Mouse (Mus musculus) adrenal gland, adult (tissue): ENCODE results near the gene Tmem130.

Experiments used
- DNase-seq, 2 experiments: peaks; one replicate each; pipeline ENCODE4 v3.0.0; 2022 to 2023; ENCODE audit warnings: low spot score in 1 of 2; ENCODE audit not compliant: inconsistent age in 2 of 2

Tmem130 gene

DNA sequence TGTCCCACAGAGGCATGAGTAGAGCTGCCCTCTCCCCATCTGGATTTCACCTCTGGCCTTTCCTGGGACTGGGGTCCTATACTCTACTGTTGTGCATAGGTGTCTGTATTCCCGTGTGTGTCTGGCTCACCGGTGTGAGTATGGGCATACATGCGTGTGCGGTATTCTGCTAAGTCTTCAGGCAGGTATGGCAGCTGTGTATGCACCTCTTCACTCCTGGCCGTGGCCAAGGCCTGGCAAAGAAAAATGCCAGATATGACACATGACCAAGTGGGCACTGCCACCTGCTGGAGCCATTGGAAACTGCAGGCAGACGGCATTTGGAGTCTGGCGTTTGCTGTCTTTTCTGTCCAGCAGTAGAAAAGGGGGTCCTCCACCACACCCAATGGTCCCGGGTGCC is 26.7 kb downstream of the Tmem130 start:
- DNase-seq, result peak; percentile 66 to 89

DNA sequence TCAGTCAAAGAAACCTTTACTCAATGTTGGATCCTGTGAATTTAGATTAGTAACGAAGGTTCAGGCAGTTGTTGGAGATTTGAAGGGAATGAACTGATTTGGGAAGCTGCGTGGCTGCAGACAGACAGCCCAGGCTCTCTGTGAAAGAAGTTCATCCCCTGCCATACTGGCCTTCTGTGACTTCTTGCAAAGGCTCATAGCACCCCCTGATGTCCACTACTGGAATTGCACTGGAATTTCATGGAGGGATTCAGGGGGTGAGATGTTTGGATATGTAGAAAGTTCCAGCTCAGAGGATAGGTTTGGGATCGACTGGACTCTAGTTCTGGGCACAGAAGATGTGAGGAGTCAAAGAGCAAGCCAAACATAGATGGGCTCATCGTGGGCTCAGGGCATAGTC is 27.7 kb downstream of the Tmem130 start:
- peak; percentile 56 to 89 for DNase-seq

DNA sequence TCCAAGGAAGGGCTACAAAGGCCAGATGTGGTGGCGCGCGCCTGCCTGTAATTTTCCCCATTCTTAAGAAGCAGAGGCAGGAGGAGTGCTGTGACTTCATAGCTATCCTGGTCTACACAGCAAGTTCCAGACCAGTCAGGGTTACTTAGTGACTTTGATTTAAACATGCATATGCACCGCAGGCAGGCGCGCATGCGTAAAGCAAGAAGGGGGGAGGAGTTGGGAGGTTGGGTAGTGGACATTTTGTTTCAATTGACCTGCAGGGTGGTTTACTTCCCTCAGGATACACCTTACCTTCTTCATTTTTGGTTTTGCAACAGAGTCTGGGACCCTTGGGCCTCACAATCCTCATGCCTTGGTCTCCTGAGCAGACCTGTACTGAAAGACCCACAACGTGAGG is 32.4 kb downstream of the Tmem130 start:
- DNase-seq, result no peak

DNA sequence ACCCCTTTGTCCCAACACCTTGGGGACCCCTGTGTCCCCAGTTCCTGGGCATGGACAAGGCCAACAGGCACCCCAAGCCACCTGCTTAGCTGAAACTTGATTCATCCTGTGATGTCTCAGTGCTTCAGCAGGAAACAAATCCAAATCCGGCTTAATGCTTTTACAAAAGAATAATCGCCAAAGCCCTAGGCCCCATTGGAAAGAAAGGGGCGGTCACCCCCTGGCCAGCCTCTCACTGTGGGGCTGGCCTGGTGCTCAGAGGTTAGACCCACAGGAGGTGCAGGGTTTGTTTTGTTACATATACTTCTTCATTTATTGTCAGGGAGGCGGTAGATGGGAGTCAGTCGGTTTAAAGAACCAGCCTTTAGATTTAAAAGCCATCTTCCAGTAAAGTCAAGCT is 33.4 kb downstream of the Tmem130 start:
- peak in 1 of 2 experiments; percentile 11 for DNase-seq

DNA sequence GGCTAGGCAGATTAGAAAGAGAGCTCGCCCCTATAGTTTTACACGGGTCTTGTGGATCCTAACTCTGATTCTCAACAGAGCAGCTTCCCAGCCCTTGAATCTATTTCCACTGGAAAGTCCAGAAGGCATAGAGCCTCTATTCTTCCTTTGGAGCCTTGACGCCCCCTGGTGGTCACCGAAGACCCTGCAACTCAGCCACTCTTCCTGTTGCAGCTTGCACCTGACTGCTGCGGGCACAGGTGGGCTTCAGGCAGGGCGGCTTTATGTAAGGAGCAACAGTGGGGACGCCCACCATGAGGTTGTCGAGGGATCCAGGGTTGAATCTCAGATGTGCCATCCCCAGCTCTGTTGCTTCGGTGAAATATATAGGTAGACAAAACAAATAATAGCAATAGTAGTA is 34.5 kb downstream of the Tmem130 start:
- peak; percentile 69 to 90 for DNase-seq

DNA sequence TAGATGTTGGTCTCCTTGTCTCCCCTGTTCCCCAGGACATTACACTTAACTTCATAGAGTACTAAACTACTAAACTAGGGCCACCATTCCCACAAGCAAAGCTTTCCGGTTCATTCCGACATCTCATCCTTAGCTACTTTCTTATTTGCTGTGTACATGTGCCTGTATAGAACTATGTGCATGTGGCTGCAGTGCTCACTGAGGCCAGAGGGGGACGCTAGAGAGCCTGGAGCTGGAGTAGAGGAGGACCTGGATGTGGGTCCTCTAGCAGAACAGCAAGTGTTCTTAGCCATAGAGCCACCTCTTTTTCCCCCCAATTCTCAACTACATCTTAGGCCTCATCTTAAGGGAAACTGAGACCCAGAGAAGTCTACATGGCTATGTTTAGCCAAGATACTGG is 36.1 kb downstream of the Tmem130 start:
- DNase-seq, result no peak

DNA sequence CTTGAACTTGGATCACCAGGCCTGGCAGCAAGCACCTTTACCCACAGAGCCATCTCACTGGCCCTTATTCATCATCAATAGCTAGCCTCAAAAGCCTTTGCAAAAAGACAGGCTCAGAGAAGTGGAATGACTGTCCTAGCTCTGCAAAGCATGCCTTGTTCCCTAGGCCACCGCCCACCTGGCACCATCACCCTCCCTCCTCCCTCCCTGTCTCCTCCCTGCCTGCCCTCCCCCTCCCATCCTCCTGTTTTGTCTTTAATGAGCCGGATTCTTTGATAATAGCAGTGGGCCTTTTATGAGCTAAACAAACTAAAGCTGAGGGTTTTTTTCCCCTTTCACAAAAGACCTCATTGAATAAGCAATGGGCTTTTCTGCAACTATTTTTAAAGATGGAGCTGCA is 36.7 kb downstream of the Tmem130 start:
- no peak for DNase-seq

DNA sequence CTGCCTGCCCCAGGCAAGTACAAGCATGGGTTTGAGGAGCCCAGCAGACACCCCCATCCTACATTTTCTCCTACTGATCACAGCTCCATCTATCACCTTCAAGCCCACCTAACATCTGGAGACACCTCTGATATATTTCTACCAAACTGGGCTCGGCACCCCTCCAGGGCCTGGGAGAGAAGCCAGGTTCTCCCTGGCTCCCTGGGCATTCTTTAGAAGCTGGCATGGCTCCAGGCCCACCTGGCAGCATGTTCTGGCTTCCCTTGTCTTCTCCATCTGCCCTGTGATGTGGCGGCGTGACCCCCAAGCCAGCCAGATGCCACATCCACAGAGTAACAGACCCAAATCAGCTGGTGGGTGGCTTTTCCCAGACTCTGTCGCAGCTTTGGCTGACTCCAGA is 41.3 kb downstream of the Tmem130 start:
- no peak for DNase-seq

DNA sequence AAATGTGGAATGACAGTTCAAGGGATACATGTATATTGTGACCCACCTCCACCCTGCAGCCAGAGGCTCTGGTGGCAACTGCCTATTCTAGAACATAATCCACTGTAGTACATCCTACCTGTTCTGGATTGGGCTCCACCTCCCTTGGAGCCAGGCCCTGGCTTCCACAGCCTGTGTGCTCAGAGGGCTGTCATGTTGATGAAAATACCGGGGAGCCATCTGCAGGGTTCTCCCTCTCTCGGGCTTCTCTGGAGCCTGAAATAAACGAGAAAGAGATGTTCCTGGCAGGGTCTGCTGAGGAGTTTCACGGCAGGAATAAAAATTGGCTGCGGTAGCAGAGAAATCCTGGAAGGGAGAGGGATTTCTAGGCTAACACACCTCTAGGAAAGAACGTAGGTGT is 41.8 kb downstream of the Tmem130 start:
- no peak for DNase-seq

DNA sequence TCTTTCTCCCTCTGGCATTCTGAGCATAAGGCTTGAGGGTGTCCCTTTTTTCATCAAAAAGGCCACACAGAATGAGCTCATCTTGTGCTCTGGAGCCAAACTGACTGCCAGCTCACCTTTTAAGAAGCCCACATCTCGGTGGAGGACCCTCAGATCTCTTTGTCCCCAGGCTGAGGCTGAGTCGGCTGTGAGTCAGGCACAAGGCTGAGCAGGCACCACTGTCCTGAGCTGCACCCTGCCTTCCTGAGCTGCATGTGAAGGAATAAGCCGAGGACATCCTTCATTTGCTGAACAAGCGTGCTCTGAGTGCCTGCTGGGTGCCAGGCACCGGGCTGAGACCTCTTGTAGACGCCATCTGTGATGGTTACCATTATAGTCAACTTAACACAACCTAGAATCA is 44.4 kb downstream of the Tmem130 start:
- peak in 1 of 2 experiments; percentile 77 for DNase-seq

DNA sequence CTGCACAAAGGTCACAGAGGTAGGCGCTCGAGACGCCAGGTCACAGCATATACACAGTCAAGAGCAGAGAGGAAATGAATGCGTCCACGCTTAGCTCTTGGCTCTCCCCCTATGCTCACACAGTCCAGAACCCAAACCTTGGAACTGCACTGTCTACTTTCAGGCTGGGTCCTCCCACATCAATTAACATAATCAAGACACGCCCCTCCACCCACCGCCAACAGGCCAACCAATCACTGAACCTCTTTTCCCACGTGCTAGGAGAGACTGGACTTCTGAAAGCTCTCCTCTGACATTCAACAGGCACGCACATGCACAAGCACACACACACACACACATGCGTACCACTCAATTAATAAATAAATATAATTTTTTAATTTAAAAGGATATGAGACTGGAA is 48.2 kb downstream of the Tmem130 start:
- no peak for DNase-seq

DNA sequence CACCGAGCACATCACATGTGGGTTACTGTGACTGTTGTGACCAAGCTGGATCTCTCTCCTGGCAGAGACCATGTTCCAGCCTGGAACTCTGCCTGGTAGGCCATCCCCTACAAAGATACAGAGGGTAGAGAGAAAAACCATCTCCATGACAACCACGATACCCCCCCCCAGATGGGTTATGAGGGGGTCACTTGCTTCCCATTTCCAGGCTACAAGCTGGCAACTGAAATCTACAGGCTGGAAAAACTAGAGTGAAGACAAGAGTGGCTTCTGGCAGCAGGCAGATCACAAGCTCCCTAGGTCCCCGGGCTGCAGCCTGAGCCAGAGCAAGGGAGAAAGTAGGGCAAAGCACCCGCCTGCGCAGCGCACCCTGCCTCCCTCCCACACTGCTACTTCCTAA is 54.0 kb downstream of the Tmem130 start:
- DNase-seq, result peak in 1 of 2 experiments; percentile 44

DNA sequence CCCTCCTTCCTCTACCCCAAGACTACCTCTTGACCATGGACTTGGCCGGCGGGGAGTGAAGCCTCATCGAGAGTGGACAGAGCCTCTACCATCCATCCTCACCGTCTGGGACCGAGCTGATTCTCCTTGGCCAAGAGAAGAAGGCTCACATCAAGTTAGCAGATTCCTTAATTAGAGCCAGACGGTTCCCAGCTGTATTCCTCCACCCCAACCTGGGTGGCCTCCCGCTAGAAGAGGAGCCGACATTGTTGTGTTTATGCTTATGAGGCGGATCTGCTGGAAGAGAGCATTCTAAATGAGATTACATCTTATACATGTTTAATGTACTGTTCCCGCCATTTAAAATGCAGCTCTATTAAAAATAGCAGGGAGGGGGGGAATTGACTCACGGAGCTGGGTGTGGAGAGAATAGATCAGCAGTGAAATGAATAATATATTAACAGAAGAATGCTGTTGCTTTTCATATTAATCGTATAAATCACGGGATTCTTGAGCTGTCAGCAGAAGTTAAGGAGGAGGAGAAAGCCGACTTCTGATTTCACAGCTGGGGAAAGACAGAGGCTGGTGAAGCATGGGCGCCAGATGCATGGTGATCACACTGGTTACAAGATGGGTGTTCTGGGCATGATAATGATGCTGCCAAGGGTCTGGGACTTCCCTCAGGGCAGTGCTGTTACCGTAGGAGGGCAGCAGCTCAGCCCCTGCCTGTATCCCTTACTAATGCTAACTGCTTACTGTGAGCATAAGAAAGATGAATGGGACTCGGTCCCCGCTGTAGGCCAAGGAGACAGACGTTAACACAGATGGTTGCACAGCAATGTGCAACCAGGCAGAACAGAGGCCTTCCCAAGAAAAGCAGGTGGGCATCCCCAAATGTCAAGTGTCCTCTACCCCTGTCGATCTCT is 57.9 kb downstream of the Tmem130 start:
- no peak for DNase-seq

DNA sequence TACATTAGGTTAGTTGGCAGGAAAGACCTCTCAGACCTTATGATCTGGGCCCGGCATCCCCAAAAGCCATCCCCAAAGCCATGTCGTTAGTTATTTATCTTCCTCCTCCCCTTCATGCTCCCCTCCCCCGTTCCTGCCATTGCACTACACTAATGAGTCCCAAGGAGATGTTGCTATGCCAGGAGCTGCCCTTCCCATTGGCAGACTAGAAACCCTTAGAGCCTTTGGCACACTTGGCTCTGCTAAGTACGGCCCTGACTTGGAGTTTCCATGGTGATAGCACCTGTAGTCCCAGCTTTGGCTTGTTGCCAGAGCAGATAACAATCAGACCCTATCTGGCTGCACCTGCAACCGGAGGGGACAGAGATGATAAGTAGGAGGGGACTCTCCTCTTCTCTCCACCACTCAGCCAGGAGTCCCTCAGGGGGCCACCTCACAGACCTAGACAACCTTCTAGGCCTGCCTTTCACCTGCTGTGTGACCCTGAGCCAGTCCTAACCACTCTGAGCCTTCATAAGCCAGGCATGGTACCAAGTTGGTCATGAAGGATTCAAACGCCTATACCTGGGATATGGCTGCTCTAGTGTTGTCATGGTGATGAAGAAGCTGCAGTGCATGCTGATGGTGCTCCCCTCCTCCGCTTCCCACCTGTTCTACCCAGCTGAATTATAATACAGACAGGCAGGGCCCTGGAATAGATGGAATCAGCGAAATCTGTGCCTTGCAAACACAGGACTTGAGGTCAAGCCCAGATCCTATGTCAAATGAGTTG is 66.1 kb downstream of the Tmem130 start:
- no peak for DNase-seq

DNA sequence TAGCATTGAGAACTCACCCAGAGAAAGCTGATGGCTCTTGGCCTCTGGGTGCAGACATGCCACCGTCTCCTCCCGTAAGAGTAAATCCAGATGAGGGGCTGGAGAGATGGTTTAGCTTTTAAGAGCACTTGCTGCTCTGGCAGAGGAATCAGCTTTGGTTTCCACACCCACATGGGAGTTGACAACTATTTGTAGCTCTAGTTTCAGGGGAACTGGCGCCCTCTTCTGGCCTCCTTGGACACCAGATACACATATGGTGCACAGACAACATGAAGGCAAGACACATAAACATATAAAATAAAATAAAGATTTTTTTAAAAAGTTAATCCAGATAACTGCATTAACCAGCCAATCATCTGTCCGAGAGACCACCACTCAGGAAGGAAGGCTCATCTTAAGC is 67.5 kb downstream of the Tmem130 start:
- DNase-seq, result peak in 1 of 2 experiments; percentile 38

DNA sequence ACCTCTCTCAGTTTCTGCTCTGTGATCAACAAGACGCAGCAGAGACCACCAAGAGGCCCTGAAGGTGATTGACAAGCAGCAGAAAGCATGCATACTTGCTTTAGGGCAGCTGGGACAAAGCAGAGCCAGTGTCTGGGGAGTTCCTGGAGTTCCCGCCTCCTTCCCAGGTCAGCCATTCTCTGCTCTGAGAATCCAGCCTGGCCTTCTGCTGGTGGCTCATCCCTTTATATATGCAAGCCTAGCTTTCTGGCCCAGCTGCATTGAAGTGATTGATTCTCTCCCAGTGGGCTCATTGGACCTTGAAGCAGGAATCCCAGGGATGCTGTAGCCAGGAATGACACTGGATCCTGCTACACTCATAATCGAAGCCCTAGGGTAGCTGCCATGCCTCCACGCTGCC is 70.2 kb downstream of the Tmem130 start:
- no peak for DNase-seq

DNA sequence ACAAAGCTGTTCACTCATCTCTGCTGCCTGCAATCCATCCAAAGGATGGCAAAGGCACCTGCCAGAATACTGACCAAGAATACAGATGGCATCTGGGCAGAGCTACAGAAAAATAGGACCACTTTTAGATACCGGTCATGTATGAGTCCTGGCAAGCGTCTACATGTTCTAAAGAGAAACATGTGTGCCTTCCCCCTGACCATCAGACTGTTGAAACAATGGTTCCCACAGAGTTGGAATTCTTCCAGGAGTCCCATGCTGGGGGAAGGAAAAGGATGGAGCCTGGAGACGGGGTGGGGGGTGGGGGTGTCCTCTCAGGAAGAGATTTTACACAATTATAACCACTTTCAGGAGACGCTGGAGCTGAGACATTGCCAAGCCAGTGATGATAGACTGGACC is 73.2 kb downstream of the Tmem130 start:
- DNase-seq, result no peak
